Mouse (Mus musculus) olfactory bulb, adult 2 months (tissue): ENCODE measurements around the gene Smg6. TPM values are rescaled to one million over a fixed set of nuclear protein-coding genes. Genes with fewer than 3 reads are reported as not detected.
"Not testable (repeated sequence)": the region's sequence is repeated elsewhere in the genome, so short reads cannot be mapped to it uniquely, and the experiment has no call there.

Source experiments
- H3K27ac ChIP-seq: fragments of 200-500 bp; 2 replicates; pipeline ENCODE4 v1.5.1; 2012; ENCODE audit warnings: low read depth, low read length; ENCODE audit not compliant: insufficient read depth
- H3K4me1 ChIP-seq: fragments of 200-500 bp; 2 replicates; pipeline ENCODE4 v1.6.1; 2012; ENCODE audit warnings: low read length; ENCODE audit not compliant: control insufficient read depth, insufficient read depth
- H3K4me3 ChIP-seq: fragments of 200-500 bp; 2 replicates; pipeline ENCODE4 v1.5.1; 2012; ENCODE audit warnings: mild to moderate bottlenecking, low read depth, low read length, moderate library complexity; ENCODE audit not compliant: insufficient read depth
- CTCF ChIP-seq: fragments of 200-500 bp; IDR thresholded peaks from 2 replicates; pipeline ENCODE4 v1.5.1; 2012; ENCODE audit warnings: low read depth, mild to moderate bottlenecking, low read length, moderate library complexity; ENCODE audit not compliant: insufficient read depth
- POLR2A ChIP-seq: fragments of 200-500 bp; IDR thresholded peaks from 2 replicates; pipeline ENCODE4 v1.6.1; 2012; ENCODE audit warnings: mild to moderate bottlenecking, low read depth, low read length, moderate library complexity; ENCODE audit not compliant: insufficient read depth
- WGBS: fragments of 180-500 bp; shearing (Covaris S2); methylation state at CpG from one replicate; pipeline ENCODE4 v1.1.7; 2018; 5-methylcytosine and 5-hydroxymethylcytosine counted together
- polyA plus RNA-seq: library from polyadenylated mRNA; stranded (reverse); fragments of >200 nt; gene quantifications from 2 replicates; pipeline ENCODE4 v1.2.4, GENCODE M21; 2012; ENCODE audit warnings: low replicate concordance; ENCODE audit not compliant: missing spikeins, insufficient read depth, insufficient read length

Gene Smg6
- polyA plus RNA-seq, 1 experiment: 86.4 TPM

DNA sequence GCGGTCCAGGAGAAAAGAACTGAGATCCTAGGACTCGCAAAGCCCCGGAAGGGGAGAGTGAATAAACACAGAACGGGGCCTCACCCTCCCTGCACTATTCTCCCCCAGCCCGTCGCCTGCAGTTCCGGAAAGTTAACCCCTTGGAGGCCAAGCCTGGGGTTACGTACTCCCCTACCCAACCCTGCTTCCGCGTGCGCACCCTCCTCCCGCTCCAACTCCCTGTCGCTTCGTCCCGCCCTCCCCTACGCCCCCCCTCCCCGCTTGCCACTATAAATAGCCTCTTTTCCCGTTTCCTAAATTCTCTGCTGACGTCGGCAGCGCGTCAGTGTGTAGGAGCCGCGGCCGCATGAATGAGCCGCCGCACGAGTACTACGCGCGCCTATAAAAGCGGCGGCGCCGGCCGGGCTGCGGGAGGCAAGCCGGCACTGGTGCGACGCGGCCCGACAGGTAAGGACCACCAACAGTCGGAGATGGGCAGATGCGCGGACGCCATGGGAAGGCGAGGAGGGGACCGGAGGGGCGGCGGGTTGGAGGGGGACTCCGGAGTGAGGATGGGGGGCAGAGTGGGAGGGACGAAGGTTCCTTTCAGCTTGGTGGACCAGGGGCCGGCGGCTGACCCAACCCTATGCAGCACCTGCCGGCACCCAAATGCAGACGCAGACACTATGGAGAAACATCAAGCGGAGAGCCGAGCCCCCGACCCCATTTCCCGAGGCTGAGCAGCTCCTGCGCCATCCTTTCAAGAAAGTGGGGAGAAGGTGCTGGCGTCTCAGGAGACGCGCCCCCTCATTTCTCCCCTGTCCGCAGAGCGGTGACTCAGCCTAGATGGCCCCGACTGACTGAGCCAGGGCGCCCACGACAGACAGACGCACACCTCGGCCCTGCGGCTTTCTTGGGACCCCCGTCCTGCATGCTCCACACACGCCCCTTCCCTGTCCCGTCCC lies 246.8 kb downstream of the Smg6 start:
- Histone ChIP-seq H3K4me1 (peaks cover 26% of the 10 kb centered on the region), H3K4me3 (peak overlapping the region; percentile 67), H3K27ac (peak overlapping the region; percentile 69; the same call in 1 of the 2 replicates)
- under 1% methylated on average over 73 of the region's 75 CpGs for WGBS
- TF ChIP-seq POLR2A (peak; percentile 75), CTCF (no peak)

DNA sequence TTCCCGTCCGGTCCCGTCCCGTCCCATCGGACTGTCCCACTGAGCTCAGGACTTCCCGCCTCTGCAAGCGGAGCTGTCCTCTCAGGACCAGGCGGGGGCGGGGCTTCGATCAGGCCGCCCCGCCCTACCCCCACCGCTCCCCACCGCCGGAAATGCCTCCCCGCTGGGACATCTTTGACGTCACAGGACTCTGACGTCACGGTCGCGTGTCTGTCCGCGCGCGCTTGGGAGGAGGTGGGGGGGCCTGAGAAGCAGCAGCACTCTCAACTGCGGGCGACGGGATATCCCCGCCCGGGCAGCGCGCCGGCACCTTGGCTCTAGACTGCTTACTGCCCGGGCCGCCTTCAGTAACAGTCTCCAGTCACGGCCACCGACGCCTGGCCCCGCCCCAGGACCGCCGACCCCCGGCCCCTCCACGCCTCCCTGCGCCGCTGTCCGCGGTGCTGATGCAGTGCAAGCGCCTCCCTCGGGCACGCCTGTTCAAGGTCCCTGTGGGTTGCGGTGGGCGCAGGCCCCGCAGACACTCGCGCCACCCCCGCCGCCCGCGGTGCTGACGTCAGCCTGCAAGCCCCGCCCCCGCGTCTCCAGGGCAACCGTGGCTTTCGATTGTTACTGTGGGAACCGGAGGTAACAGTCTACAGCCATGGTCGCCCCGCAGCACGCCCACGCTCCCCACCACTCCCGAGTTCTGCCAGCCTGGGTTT lies 247.6 kb downstream of the Smg6 start:
- WGBS: under 1% methylated on average over 71 of the region's 71 CpGs
- TF ChIP-seq CTCF: no peak
- TF ChIP-seq POLR2A: no peak
- Histone ChIP-seq H3K4me3 (peak overlapping the region; percentile 67), H3K4me1 (peaks cover 33% of the 10 kb centered on the region), H3K27ac (peak overlapping the region; percentile 73)

DNA sequence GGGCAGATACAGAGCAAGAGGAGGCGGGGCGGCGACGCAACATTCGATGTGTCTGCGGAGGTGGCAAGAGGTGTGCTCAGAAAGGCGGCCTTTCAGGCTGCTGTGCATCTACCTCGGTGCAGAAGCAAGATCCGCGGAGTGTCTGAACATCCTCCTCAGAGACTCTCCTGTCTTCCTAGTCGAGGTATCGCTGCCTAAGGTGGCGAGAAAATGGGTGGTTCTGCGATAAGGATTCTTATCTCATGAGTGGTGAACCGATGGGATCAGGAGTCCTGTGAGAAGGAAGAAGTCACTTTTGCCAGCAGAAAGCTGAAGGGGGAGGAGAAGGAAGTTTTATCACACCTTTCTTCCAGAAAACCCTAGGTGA lies 248.2 kb downstream of the Smg6 start:
- Histone ChIP-seq H3K4me3 (peak overlapping the region; percentile 67), H3K4me1 (peaks cover 31% of the 10 kb centered on the region), H3K27ac (peak overlapping the region; percentile 58)
- TF ChIP-seq POLR2A: 0 out of 2 replicates have a peak, but pooled peaks have one; percentile 35
- TF ChIP-seq CTCF: no peak
- under 1% methylated on average over 15 of the region's 15 CpGs for WGBS

DNA sequence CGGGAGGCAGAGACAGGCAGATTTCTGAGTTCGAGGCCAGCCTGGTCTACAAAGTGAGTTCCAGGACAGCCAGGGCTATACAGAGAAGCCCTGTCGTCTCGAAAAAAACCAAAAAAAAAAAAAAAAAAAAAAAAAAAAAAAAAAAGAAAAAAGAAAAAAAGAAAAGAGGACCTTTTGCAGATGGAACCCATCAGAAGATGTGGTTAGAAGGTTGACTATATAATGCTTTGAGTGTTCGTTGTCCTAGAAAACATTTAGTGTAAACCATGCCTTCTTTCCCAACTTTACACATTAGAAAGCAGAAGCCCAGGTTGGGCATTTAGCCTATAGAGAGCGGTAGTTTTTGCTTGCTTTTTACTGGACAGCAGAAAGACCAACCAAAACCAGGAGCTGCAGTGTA lies 249.0 kb downstream of the Smg6 start:
- not testable (repeated sequence) for H3K27ac ChIP-seq, H3K4me3 ChIP-seq

DNA sequence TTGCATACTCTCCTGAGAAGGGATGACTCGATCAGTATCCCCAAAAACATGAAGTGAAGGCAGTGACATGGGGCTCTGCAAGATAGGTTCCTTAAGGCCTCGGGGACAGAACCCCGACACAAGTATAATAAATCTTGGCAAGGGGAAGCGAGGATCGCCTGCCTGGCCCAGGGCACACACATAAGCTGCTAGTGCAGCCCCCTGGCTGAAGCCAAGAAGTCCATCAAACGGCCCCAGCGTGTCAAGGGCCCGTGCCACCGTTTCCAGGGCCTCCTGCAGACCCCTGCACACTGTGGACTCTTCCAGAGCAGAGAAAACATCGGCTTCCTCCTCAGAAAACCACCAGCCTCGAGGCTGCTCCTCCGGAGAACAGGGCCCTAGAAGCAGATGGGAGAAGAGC lies 252.4 kb downstream of the Smg6 start:
- TF ChIP-seq POLR2A: no peak
- TF ChIP-seq CTCF: no peak
- Histone ChIP-seq H3K4me3 (peak overlapping the region; percentile 81), H3K4me1 (peaks cover 14% of the 10 kb centered on the region), H3K27ac (no peak overlapping the region)
- WGBS: 51% methylated on average over 12 of the region's 12 CpGs

More for the DNA sequence above, 249.0 kb downstream of the Smg6 start:
- 60% methylated on average over 6 of the region's 6 CpGs for WGBS
- peaks cover 30% of the 10 kb centered on the region for H3K4me1 ChIP-seq

DNA sequence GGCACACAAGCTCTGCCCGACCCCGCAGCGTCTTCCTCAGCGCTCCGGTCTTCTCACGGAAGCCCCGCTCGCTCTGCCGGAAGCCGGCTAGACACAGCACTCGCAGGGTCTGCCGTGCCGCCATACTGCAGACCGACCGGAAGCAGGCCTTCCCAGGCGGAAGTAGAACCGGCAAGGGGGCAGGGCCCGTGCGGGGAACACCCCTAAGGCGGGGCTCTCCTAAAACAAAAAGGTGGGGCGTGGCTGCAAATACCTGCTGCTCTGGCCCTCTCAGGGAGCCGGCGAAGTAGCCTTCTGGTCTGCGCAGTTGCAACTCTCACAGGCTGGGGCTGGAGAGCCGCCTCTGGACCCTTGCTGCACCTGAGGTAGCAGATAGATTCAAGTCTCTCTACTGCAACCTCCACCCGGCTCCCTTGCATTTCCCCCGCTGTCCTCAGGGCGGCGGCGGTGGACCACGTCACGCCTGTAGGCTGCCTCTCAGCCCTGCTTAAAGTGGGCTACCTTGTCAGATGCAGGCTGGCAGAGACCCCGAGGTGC lies 253.1 kb downstream of the Smg6 start, which contains the start of gene Ovca2:
Ovca2 (minus strand) TSS at position 164 of the 537 bp plus-strand sequence.
- Histone ChIP-seq H3K27ac (0 out of 2 replicates have a peak within 1 kb of the TSS, but pooled peaks have one; percentile 31), H3K4me1 (peaks cover 14% of the 10 kb centered on the region), H3K4me3 (peak within 1 kb of the TSS; percentile 81)
- under 1% methylated on average over 33 of the region's 33 CpGs for WGBS
- TF ChIP-seq CTCF (peak; percentile 99), POLR2A (peak; percentile 82)

DNA sequence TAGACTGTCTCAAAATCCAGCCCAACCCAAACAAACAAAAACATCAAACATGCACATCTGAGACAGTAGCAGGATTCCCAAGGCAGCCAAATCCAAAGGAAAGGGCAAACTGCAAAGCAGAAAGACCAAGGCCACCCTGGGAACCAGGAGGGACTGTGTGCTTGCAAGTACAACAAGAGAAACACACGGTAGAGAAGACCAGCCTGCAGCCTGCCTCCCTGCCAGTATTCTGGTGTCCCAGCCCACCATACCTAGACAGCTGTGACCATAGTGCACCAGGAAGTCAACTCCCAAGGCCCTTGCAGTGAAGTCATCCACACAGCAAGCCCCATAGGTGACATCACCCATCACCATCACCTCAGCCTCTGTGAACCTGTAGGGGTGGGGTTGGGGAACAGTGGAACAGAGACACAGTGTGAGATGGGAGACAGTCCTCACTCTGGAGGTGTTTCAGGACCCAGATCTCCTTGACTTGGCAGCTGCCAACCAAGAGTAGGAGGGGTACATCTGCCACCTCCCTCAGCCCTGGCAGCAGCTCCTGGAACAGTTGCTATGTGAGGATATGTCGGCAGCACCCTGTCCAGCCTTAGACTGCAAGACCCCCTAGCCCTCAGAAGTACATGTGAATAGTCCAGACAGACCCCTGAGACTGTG lies 258.4 kb downstream of the Smg6 start:
- TF ChIP-seq CTCF (no peak), POLR2A (no peak)
- no peak overlapping the region for H3K27ac ChIP-seq
- WGBS: 85% methylated on average over 2 of the region's 2 CpGs

DNA sequence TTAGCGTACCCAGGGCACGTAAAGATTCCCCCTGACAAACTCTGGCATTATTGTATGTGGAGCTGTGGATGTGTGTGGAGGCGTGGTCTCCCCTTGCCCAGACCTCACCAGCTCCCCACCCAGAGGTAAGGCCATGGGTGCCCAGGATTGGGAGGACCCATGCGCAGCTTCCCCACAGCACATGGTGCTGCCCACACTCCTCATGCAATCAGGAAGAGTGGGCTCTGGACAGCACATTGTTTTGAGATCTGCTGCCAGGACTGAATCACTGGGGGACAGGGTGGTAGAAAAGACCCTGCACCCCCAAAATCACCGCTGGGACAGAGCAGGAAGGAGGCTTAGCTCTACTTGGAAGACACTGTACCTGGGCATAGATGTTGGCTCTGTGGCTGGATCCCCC lies 258.9 kb downstream of the Smg6 start:
- no peak overlapping the region for H3K27ac ChIP-seq
- H3K4me1 ChIP-seq: peaks cover 10% of the 10 kb centered on the region
- 91% methylated on average over 5 of the region's 5 CpGs for WGBS
- TF ChIP-seq POLR2A (no peak), CTCF (no peak)
- H3K4me3 ChIP-seq: no peak overlapping the region

More for the DNA sequence above, 258.4 kb downstream of the Smg6 start:
- Histone ChIP-seq H3K4me3 (no peak overlapping the region), H3K4me1 (peaks cover 9% of the 10 kb centered on the region)
